In genomic region chr1:88875356-88875755, GRCm38 (mm10) we compare ENCODE assay signal across 19 mouse cellular contexts.
DNase-seq lines count a peak whose midpoint lies in the region; ATAC-seq and TF ChIP-seq lines count a peak whose summit lies in the region.
"Had no signal": no experiment of that assay in that cellular context is flagged by ENCODE, and none has a peak within 500 bp of the region (broad histone marks: within the 10 kb centered on the region; RNA-seq: fewer than 3 reads in every experiment).

No protein-coding gene starts in this region.

- no peak overlapping the region for H3K27ac ChIP-seq in stomach, postnatal 0 days (replicated peaks)
- H3K27ac ChIP-seq: forebrain, embryonic 13.5 days; hindbrain, embryonic 14.5 days; limb, embryonic 12.5 days; liver, embryonic 14.5 days; midbrain, embryonic 12.5 days; stomach, embryonic 15.5 days had no signal

- no peaks in the 10 kb centered on the region for H3K9me3 ChIP-seq in stomach, postnatal 0 days (ENCODE audit: control insufficient read depth, low read length)
- H3K9me3 ChIP-seq: forebrain, embryonic 13.5 days; limb, embryonic 12.5 days; midbrain, embryonic 12.5 days; stomach, embryonic 15.5 days had no signal

- peak; percentile 45 for DNase-seq in left cerebral cortex, postnatal 4 days
- no peak for DNase-seq in left cerebral cortex, adult 18-20 months (ENCODE audit: low spot score in 2 of 2)
- DNase-seq in embryo, embryonic 10.5 days (ENCODE audit: low spot score): peak; percentile 23
- peak; percentile 26 for DNase-seq in kidney, postnatal 10 days
- DNase-seq in layer of hippocampus, postnatal 10 days (ENCODE audit: low spot score in 2 of 2): no peak
- DNase-seq in stomach, postnatal 0 days (ENCODE audit: low spot score): no peak
- DNase-seq: adrenal gland, adult 8-10 months; cerebellum, adult 18-20 months; gastrocnemius, postnatal 36 days had no signal

- no peak overlapping the region for H3K4me3 ChIP-seq in C2C12 (ENCODE audit: insufficient read depth, poor library complexity, severe bottlenecking)
- no peak overlapping the region for H3K4me3 ChIP-seq in stomach, postnatal 0 days (ENCODE audit: low read depth, low read length)
- H3K4me3 ChIP-seq: forebrain, embryonic 13.5 days; limb, embryonic 12.5 days; midbrain, embryonic 12.5 days; stomach, embryonic 15.5 days had no signal

- no peaks in the 10 kb centered on the region for H3K79me2 ChIP-seq in C2C12 (ENCODE audit: control insufficient read depth, insufficient read depth)

- H3K4me2 ChIP-seq in stomach, postnatal 0 days (replicated peaks; ENCODE audit: low read depth): no peak overlapping the region
- H3K4me2 ChIP-seq: forebrain, embryonic 13.5 days; heart, embryonic 11.5 days; hindbrain, embryonic 14.5 days; limb, embryonic 12.5 days; midbrain, embryonic 12.5 days; stomach, embryonic 15.5 days had no signal

- no peaks in the 10 kb centered on the region for H3K4me1 ChIP-seq in stomach, postnatal 0 days (replicated peaks; ENCODE audit: control insufficient read depth, insufficient read depth)
- H3K4me1 ChIP-seq: forebrain, embryonic 13.5 days; limb, embryonic 12.5 days; midbrain, embryonic 12.5 days; stomach, embryonic 15.5 days had no signal

- no peaks in the 10 kb centered on the region for H3K27me3 ChIP-seq in C2C12 (ENCODE audit: control insufficient read depth, insufficient read depth, insufficient read length)
- no peaks in the 10 kb centered on the region for H3K27me3 ChIP-seq in stomach, postnatal 0 days (ENCODE audit: control insufficient read depth, insufficient read depth, low read length)
- H3K27me3 ChIP-seq: CH12.LX; forebrain, embryonic 13.5 days; limb, embryonic 12.5 days; stomach, embryonic 15.5 days had no signal

- H3K36me3 ChIP-seq in C2C12 (ENCODE audit: control insufficient read depth, insufficient read depth): no peaks in the 10 kb centered on the region
- H3K36me3 ChIP-seq in stomach, postnatal 0 days (ENCODE audit: control insufficient read depth, insufficient read depth, low read length): no peaks in the 10 kb centered on the region
- H3K36me3 ChIP-seq: limb, embryonic 12.5 days; midbrain, embryonic 12.5 days; stomach, embryonic 15.5 days had no signal

- H3K79me3 ChIP-seq in C2C12 (ENCODE audit: low read depth): no peaks in the 10 kb centered on the region

- H3ac ChIP-seq in C2C12 (ENCODE audit: control insufficient read depth, insufficient read length, low read depth): no peak overlapping the region

- TF ChIP-seq CTCF in C2C12 (IDR thresholded peaks at IDR 0.05; ENCODE audit: control insufficient read depth, insufficient read depth, insufficient read length): no peak
- TF ChIP-seq CTCF in stomach, postnatal 0 days (IDR thresholded peaks at IDR 0.05; ENCODE audit: low read depth): no peak

- WGBS in stomach, postnatal 0 days: 49% methylated on average over 6 of the region's 6 CpGs

- intact Hi-C loops in left cerebral cortex, postnatal 4 days (cut with DNase I): no loop called here

- ATAC-seq in stomach, postnatal 0 days (ENCODE audit: low FRiP score, low TSS enrichment): no peak
- ATAC-seq: forebrain, embryonic 13.5 days; intestine, postnatal 0 days had no signal

- H3K9ac ChIP-seq in stomach, postnatal 0 days (ENCODE audit: low read length): no peak overlapping the region
- H3K9ac ChIP-seq: forebrain, embryonic 13.5 days; hindbrain, embryonic 14.5 days; limb, embryonic 12.5 days; liver, embryonic 14.5 days; midbrain, embryonic 12.5 days; stomach, embryonic 15.5 days had no signal

- TF ChIP-seq EP300 in stomach, postnatal 0 days (optimal IDR thresholded peaks at IDR 0.05): no peak

TF ChIP-seq in C2C12, 6 proteins besides CTCF, POLR2A, EP300 and RAD21:
- TF ChIP-seq MYOD1 (IDR thresholded peaks at IDR 0.05; ENCODE audit: control insufficient read depth, insufficient read length, low read depth): peak; percentile 45
- TF ChIP-seq MAX (IDR thresholded peaks at IDR 0.05): peak; percentile 35
- no peak for TF ChIP-seq CEBPB (IDR thresholded peaks at IDR 0.05; ENCODE audit: low read depth)
- no peak for TF ChIP-seq MYOG (IDR thresholded peaks at IDR 0.05; ENCODE audit: control insufficient read depth, extremely low read depth, insufficient read length)
- TF ChIP-seq FOSL1 (IDR thresholded peaks at IDR 0.05; ENCODE audit: insufficient read depth, low read length, poor library complexity, severe bottlenecking): no peak
- no peak for TF ChIP-seq USF1 (IDR thresholded peaks at IDR 0.05; ENCODE audit: low read depth)

Comparison
In these comparisons a context has a peak if more than half of its experiments do, and no peak if none do; other contexts are left out.
1. DNase-seq: peak in left cerebral cortex, postnatal 4 days (single experiment), embryo, embryonic 10.5 days (single experiment) and kidney, postnatal 10 days (single experiment); none in left cerebral cortex, adult 18-20 months (0 of 2), layer of hippocampus, postnatal 10 days (0 of 2) and stomach, postnatal 0 days (single experiment).